ENCODE assay signal across 19 mouse cellular contexts in genomic region chr14:76945626-76946025, GRCm38 (mm10).
A peak's percentile ranks its signal among the peaks of the same experiment; 100 is the strongest.
DNase-seq lines count a peak whose midpoint lies in the region; ATAC-seq lines count a peak whose summit lies in the region.
"Had no signal": no experiment of that assay in that cellular context is flagged by ENCODE, and none has a peak within 500 bp of the region (broad histone marks: within the 10 kb centered on the region; RNA-seq: fewer than 3 reads in every experiment).

No protein-coding gene starts in this region.

- H3K4me1 ChIP-seq in neural tube, embryonic 15.5 days, result peaks cover 23% of the 10 kb centered on the region

- peak; percentile 80 to 85 for DNase-seq in adrenal gland, adult (ENCODE audit: inconsistent age in 2 of 2, low spot score in 1 of 2)
- no peak for DNase-seq in adrenal gland, postnatal 4 days (ENCODE audit: low spot score in 2 of 2)
- DNase-seq in adrenal gland, postnatal 36 days, result peak; percentile 35 to 62
- DNase-seq in kidney, postnatal 10 days, result peak; percentile 70
- peak; percentile 39 for DNase-seq in lung, postnatal 14 days
- no peak for DNase-seq in left cerebral cortex, adult 18-20 months (ENCODE audit: low spot score in 2 of 2)
- no peak for DNase-seq in T-cell, adult 2 months (ENCODE audit: low spot score)
- DNase-seq: cerebellum, postnatal 10 days; embryo, embryonic 11 days; gastrocnemius, postnatal 10 days; heart, adult 18-20 months; right cerebral cortex, postnatal 14 days; thymus, postnatal 25 days had no signal

- H3K27ac ChIP-seq in neural tube, embryonic 15.5 days (replicated peaks), result no peak overlapping the region
- H3K27ac ChIP-seq: embryonic facial prominence, embryonic 15.5 days; forebrain, embryonic 10.5 days; hindbrain, embryonic 13.5 days; midbrain, embryonic 10.5 days; neural tube, embryonic 12.5 days had no signal

- no peak overlapping the region for H3K4me2 ChIP-seq in neural tube, embryonic 15.5 days
- H3K4me2 ChIP-seq: embryonic facial prominence, embryonic 15.5 days; hindbrain, embryonic 13.5 days; neural tube, embryonic 12.5 days had no signal

- H3K36me3 ChIP-seq in neural tube, embryonic 15.5 days, result no peaks in the 10 kb centered on the region
- H3K36me3 ChIP-seq: embryonic facial prominence, embryonic 15.5 days; forebrain, embryonic 10.5 days; hindbrain, embryonic 13.5 days; midbrain, embryonic 10.5 days; neural tube, embryonic 12.5 days had no signal

- no peaks in the 10 kb centered on the region for H3K9me3 ChIP-seq in neural tube, embryonic 15.5 days (replicated peaks)
- H3K9me3 ChIP-seq: embryonic facial prominence, embryonic 15.5 days; forebrain, embryonic 10.5 days; hindbrain, embryonic 13.5 days; midbrain, embryonic 10.5 days; neural tube, embryonic 12.5 days had no signal

- H3K4me3 ChIP-seq in neural tube, embryonic 15.5 days (replicated peaks), result no peak overlapping the region
- H3K4me3 ChIP-seq: embryonic facial prominence, embryonic 15.5 days; forebrain, embryonic 10.5 days; hindbrain, embryonic 13.5 days; midbrain, embryonic 10.5 days; neural tube, embryonic 12.5 days had no signal

- no peak for ATAC-seq in neural tube, embryonic 15.5 days (ENCODE audit: low FRiP score)

- WGBS in neural tube, embryonic 15.5 days, result 56% methylated on average over 6 of the region's 6 CpGs

- no peak overlapping the region for H3K9ac ChIP-seq in neural tube, embryonic 15.5 days (replicated peaks)
- H3K9ac ChIP-seq: embryonic facial prominence, embryonic 15.5 days; hindbrain, embryonic 13.5 days; neural tube, embryonic 12.5 days had no signal

- H3K27me3 ChIP-seq in neural tube, embryonic 15.5 days (replicated peaks), result no peaks in the 10 kb centered on the region
- H3K27me3 ChIP-seq: embryonic facial prominence, embryonic 15.5 days; hindbrain, embryonic 13.5 days; neural tube, embryonic 12.5 days had no signal

Comparison
In these comparisons a context has a peak if more than half of its experiments do, and no peak if none do; other contexts are left out.
1. DNase-seq: peak in adrenal gland, adult (2 of 2), adrenal gland, postnatal 36 days (2 of 2), kidney, postnatal 10 days (single experiment) and lung, postnatal 14 days (single experiment); none in adrenal gland, postnatal 4 days (0 of 2), left cerebral cortex, adult 18-20 months (0 of 2) and T-cell, adult 2 months (single experiment).